Mouse (Mus musculus) limb, embryonic 13.5 days (tissue): Measurements from ENCODE around the gene Kctd18. TPM values are rescaled to one million over a fixed set of nuclear protein-coding genes. Genes with fewer than 3 reads are reported as not detected.
A peak's percentile ranks its signal among the peaks of the same experiment; 100 is the strongest.

ENCODE experiments used
- ATAC-seq: fragments of 200-750 bp; cut with Nextera tagmentation; 2 replicates; pipeline ENCODE4 v1.8.0; 2017; ENCODE audit warnings: low read depth, moderate number of reproducible peaks, moderate TSS enrichment; ENCODE audit not compliant: low FRiP score
- H3K27ac ChIP-seq: fragments of 300-500 bp; sonication (generic); 2 replicates; pipeline ENCODE4 v1.5.1; 2015; ENCODE audit warnings: inconsistent platforms, mild to moderate bottlenecking, moderate library complexity
- H3K27me3 ChIP-seq: fragments of 300-500 bp; sonication (generic); 2 replicates; pipeline ENCODE4 v1.6.1; 2015; ENCODE audit warnings: mild to moderate bottlenecking, inconsistent platforms
- H3K36me3 ChIP-seq: fragments of 300-500 bp; sonication (generic); 2 replicates; pipeline ENCODE4 v1.6.1; 2015; ENCODE audit warnings: inconsistent platforms, mild to moderate bottlenecking, moderate library complexity
- H3K4me1 ChIP-seq: fragments of 300-500 bp; sonication (generic); 2 replicates; pipeline ENCODE4 v1.6.1; 2015; ENCODE audit warnings: inconsistent platforms
- H3K4me2 ChIP-seq: fragments of 300-500 bp; sonication (generic); replicated peaks from 2 replicates; pipeline ENCODE4 v1.6.1; 2015; ENCODE audit warnings: inconsistent platforms, mild to moderate bottlenecking, moderate library complexity
- H3K4me3 ChIP-seq: fragments of 300-500 bp; sonication (generic); 2 replicates; pipeline ENCODE4 v1.5.1; 2015; ENCODE audit warnings: moderate library complexity, mild to moderate bottlenecking, inconsistent platforms
- H3K9ac ChIP-seq: fragments of 300-500 bp; sonication (generic); 2 replicates; pipeline ENCODE4 v1.6.1; 2015; ENCODE audit warnings: mild to moderate bottlenecking, inconsistent platforms
- H3K9me3 ChIP-seq: fragments of 300-500 bp; sonication (generic); 2 replicates; pipeline ENCODE4 v1.6.1; 2016; ENCODE audit warnings: inconsistent platforms
- WGBS: fragments of 180-500 bp; shearing (Covaris S2); methylation state at CpG from one replicate; pipeline ENCODE4 v1.1.7; 2015; 5-methylcytosine and 5-hydroxymethylcytosine counted together
- polyA plus RNA-seq: library from polyadenylated mRNA; unstranded; fragments of >200 nt; fragmentation: Nextera tagmentation; extraction: Ambion mirVana; gene quantifications from 2 replicates; pipeline ENCODE4 v1.2.1, GENCODE M21; 2015

Gene Kctd18
- polyA plus RNA-seq, 1 experiment from 2014 or later: 24.2 TPM

GRCm38 (mm10) chr1:57941095-57941494 is 77.7 kb downstream of the Kctd18 start:
- ATAC-seq: no peak
- Histone ChIP-seq H3K9me3 (no peaks in the 10 kb centered on the region), H3K4me2 (no peak overlapping the region), H3K27me3 (0 out of 2 replicates have a peak, but pooled peaks cover 6% of the 10 kb centered on the region), H3K27ac (no peak overlapping the region), H3K36me3 (peaks cover 73% of the 10 kb centered on the region), H3K9ac (0 out of 2 replicates have a peak overlapping the region, but pooled peaks have one; percentile 8), H3K4me1 (peaks cover 17% of the 10 kb centered on the region), H3K4me3 (no peak overlapping the region)
- WGBS: 51% methylated on average over 7 of the region's 7 CpGs

- peaks cover 69% of the 10 kb centered on the region for H3K36me3 ChIP-seq
- no peaks in the 10 kb centered on the region for H3K9me3 ChIP-seq
- H3K4me3 ChIP-seq: no peak overlapping the region
- ATAC-seq: no peak
- no peak overlapping the region for H3K4me2 ChIP-seq
- H3K27ac ChIP-seq: no peak overlapping the region
- 0 out of 2 replicates have a peak, but pooled peaks cover 6% of the 10 kb centered on the region for H3K27me3 ChIP-seq
- 25% methylated on average over 10 of the region's 10 CpGs for WGBS
- H3K9ac ChIP-seq: 0 out of 2 replicates have a peak overlapping the region, but pooled peaks have one; percentile 8
- H3K4me1 ChIP-seq: peaks cover 17% of the 10 kb centered on the region
These were observed 78.1 kb downstream of the Kctd18 start for GRCm38 (mm10) chr1:57940691-57941090.

GRCm38 (mm10) chr1:57934287-57934686 is 84.5 kb downstream of the Kctd18 start:
- Histone ChIP-seq H3K27ac (no peak overlapping the region), H3K36me3 (peaks cover 18% of the 10 kb centered on the region), H3K4me3 (no peak overlapping the region), H3K27me3 (0 out of 2 replicates have a peak, but pooled peaks cover 6% of the 10 kb centered on the region), H3K4me1 (no peaks in the 10 kb centered on the region; the same call in 1 of the 2 replicates), H3K9ac (no peak overlapping the region), H3K4me2 (no peak overlapping the region), H3K9me3 (no peaks in the 10 kb centered on the region)
- ATAC-seq: no peak
- 46% methylated on average over 1 of the region's 1 CpGs for WGBS

GRCm38 (mm10) chr1:57918567-57918966 is 100.2 kb downstream of the Kctd18 start:
- Histone ChIP-seq H3K4me2 (no peak overlapping the region), H3K27me3 (no peaks in the 10 kb centered on the region), H3K36me3 (peaks cover 38% of the 10 kb centered on the region), H3K4me3 (no peak overlapping the region), H3K9ac (no peak overlapping the region), H3K9me3 (no peaks in the 10 kb centered on the region), H3K27ac (no peak overlapping the region), H3K4me1 (no peaks in the 10 kb centered on the region)
- WGBS: 79% methylated on average over 4 of the region's 4 CpGs
- ATAC-seq: no peak

GRCm38 (mm10) chr1:57917342-57917741 is 101.4 kb downstream of the Kctd18 start:
- Histone ChIP-seq H3K27ac (no peak overlapping the region), H3K27me3 (no peaks in the 10 kb centered on the region), H3K9ac (no peak overlapping the region), H3K4me1 (no peaks in the 10 kb centered on the region), H3K4me2 (no peak overlapping the region), H3K9me3 (no peaks in the 10 kb centered on the region), H3K4me3 (no peak overlapping the region), H3K36me3 (peaks cover 39% of the 10 kb centered on the region)
- ATAC-seq: no peak
- 39% methylated on average over 5 of the region's 5 CpGs for WGBS

- 73% methylated on average over 6 of the region's 6 CpGs for WGBS
- no peak for ATAC-seq
These were observed 107.2 kb downstream of the Kctd18 start for GRCm38 (mm10) chr1:57911561-57911960.

GRCm38 (mm10) chr1:57906312-57906711 is 112.4 kb downstream of the Kctd18 start:
- H3K36me3 ChIP-seq: peaks cover 67% of the 10 kb centered on the region
- H3K9me3 ChIP-seq: no peaks in the 10 kb centered on the region
- H3K4me1 ChIP-seq: peaks cover 27% of the 10 kb centered on the region
- H3K27ac ChIP-seq: peak overlapping the region; percentile 56
- ATAC-seq: peak; percentile 77
- no peaks in the 10 kb centered on the region for H3K27me3 ChIP-seq
- no peak overlapping the region for H3K4me2 ChIP-seq
- no peak overlapping the region for H3K9ac ChIP-seq
- H3K4me3 ChIP-seq: no peak overlapping the region

More at GRCm38 (mm10) chr1:57911561-57911960, 107.2 kb downstream of the Kctd18 start:
- no peak overlapping the region for H3K4me2 ChIP-seq
- H3K36me3 ChIP-seq: peaks cover 46% of the 10 kb centered on the region
- H3K4me3 ChIP-seq: no peak overlapping the region
- peaks cover 12% of the 10 kb centered on the region for H3K4me1 ChIP-seq
- H3K27ac ChIP-seq: no peak overlapping the region
- no peaks in the 10 kb centered on the region for H3K27me3 ChIP-seq
- H3K9ac ChIP-seq: no peak overlapping the region
- H3K9me3 ChIP-seq: no peaks in the 10 kb centered on the region

GRCm38 (mm10) chr1:57905912-57906311 is 112.8 kb downstream of the Kctd18 start:
- Histone ChIP-seq H3K4me3 (no peak overlapping the region), H3K27ac (peak overlapping the region; percentile 59; the same call in 1 of the 2 replicates), H3K9ac (no peak overlapping the region), H3K4me1 (peaks cover 26% of the 10 kb centered on the region), H3K36me3 (peaks cover 71% of the 10 kb centered on the region), H3K4me2 (no peak overlapping the region), H3K9me3 (no peaks in the 10 kb centered on the region), H3K27me3 (no peaks in the 10 kb centered on the region)
- peak; percentile 87 for ATAC-seq
- WGBS: 36% methylated on average over 3 of the region's 3 CpGs

Other genes starting within 250 kb of the Kctd18 start
- gene Spats2l, start 244.8 kb downstream of the Kctd18 start, polyA plus RNA-seq: 189 and 191 TPM in 2 replicates
- gene Sgo2a, start 23.0 kb downstream of the Kctd18 start, polyA plus RNA-seq: 19.7 and 20.2 TPM in 2 replicates
- gene Aox1, start 11.0 kb upstream of the Kctd18 start, polyA plus RNA-seq: 0.36 and 0.38 TPM in 2 replicates
- 0.29 and 0.83 TPM in 2 replicates for gene Aox3, start 94.2 kb upstream of the Kctd18 start, polyA plus RNA-seq
- gene Aox4, start 191.4 kb upstream of the Kctd18 start, polyA plus RNA-seq: 0.38 and 0.51 TPM in 2 replicates